Mouse (Mus musculus) hindbrain, embryonic 10.5 days (tissue): Measurements from ENCODE around the gene Tmbim6. TPM values are rescaled to one million over a fixed set of nuclear protein-coding genes. Genes with fewer than 3 reads are reported as not detected.
"Not testable (repeated sequence)": the region's sequence is repeated elsewhere in the genome, so short reads cannot be mapped to it uniquely, and the experiment has no call there.

ENCODE experiments used
- DNase-seq: peaks from one replicate; pipeline ENCODE4 v3.0.0-alpha.2; 2017; ENCODE audit warnings: low spot score
- H3K27ac ChIP-seq: fragments of 300-500 bp; sonication (generic); 2 replicates; pipeline ENCODE4 v1.5.1; 2016; ENCODE audit warnings: mild to moderate bottlenecking, moderate library complexity
- H3K27me3 ChIP-seq: fragments of 300-500 bp; sonication (generic); 2 replicates; pipeline ENCODE4 v1.6.1; 2016; ENCODE audit warnings: mild to moderate bottlenecking; ENCODE audit not compliant: poor library complexity, insufficient read depth, severe bottlenecking
- H3K36me3 ChIP-seq: fragments of 300-500 bp; sonication (generic); 2 replicates; pipeline ENCODE4 v1.6.1; 2016; ENCODE audit warnings: mild to moderate bottlenecking, moderate library complexity
- H3K4me1 ChIP-seq: fragments of 300-500 bp; sonication (generic); replicated peaks from 2 replicates; pipeline ENCODE4 v1.6.1; 2016; ENCODE audit warnings: mild to moderate bottlenecking
- H3K4me3 ChIP-seq: fragments of 300-500 bp; sonication (generic); 2 replicates; pipeline ENCODE4 v1.5.1; 2016; ENCODE audit warnings: mild to moderate bottlenecking, moderate library complexity
- H3K9me3 ChIP-seq: fragments of 300-500 bp; sonication (generic); 2 replicates; pipeline ENCODE4 v1.6.1; 2016; ENCODE audit warnings: mild to moderate bottlenecking, moderate library complexity
- WGBS: fragments of 180-500 bp; shearing (Covaris S2); methylation state at CpG from one replicate; pipeline ENCODE4 v1.1.7; 2016; 5-methylcytosine and 5-hydroxymethylcytosine counted together
- polyA plus RNA-seq: library from polyadenylated mRNA; unstranded; fragments of >200 nt; fragmentation: Nextera tagmentation; extraction: Ambion mirVana; gene quantifications from 2 replicates; pipeline ENCODE4 v1.2.1, GENCODE M21; 2016

Tmbim6 gene
- polyA plus RNA-seq, 1 experiment from 2014 or later = 284 TPM

- 3% methylated on average over 39 of the region's 39 CpGs for WGBS
- H3K27ac ChIP-seq = peak overlapping the region; percentile 94
- H3K27me3 ChIP-seq = peaks cover 19% of the 10 kb centered on the region
- peak overlapping the region; percentile 83 for H3K4me3 ChIP-seq
- no peaks in the 10 kb centered on the region for H3K9me3 ChIP-seq
- peaks cover 30% of the 10 kb centered on the region for H3K4me1 ChIP-seq
- DNase-seq = no peak
- H3K36me3 ChIP-seq = no peaks in the 10 kb centered on the region
Observed at GRCm38 (mm10) chr15:99369391-99370171, 23.1 kb upstream of the Tmbim6 start.

DNA sequence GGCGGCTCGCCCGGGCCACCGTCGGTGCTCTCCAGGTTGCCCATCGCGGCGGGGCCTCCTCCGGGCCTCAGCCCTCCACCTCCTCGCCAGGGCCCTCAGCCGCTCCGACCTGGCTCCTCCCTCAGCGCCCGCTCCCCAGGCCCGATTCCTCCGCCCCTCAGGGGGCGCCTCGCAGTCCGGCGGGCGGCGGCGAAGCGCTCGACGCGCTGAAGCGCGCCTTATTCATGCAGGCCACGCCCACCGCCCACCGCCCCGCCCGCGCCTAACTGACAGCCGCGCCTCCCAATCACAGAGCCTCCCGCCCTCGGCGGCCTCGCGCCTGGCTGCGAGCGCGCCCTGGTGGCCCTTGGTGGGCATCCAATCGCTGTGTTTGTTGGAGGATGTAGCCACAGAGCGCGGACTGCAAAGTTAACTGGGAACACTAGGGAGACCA lies 22.4 kb upstream of the Tmbim6 start, which contains the start of gene Fmnl3:
Gene Fmnl3 (minus strand): TSS at position 224 of the 433 bp plus-strand sequence.
- Histone ChIP-seq H3K36me3 (no peaks in the 10 kb centered on the region), H3K4me3 (peak within 1 kb of the TSS; percentile 83), H3K9me3 (no peaks in the 10 kb centered on the region), H3K4me1 (peaks cover 24% of the 10 kb centered on the region), H3K27me3 (peaks cover 19% of the 10 kb centered on the region), H3K27ac (peak within 1 kb of the TSS; percentile 94)
- peak; percentile 99 for DNase-seq
- under 1% methylated on average over 48 of the region's 48 CpGs for WGBS

GRCm38 (mm10) chr15:99371526-99372340 lies 20.9 kb upstream of the Tmbim6 start:
- Histone ChIP-seq H3K4me1 (peaks cover 24% of the 10 kb centered on the region), H3K27me3 (peaks cover 19% of the 10 kb centered on the region), H3K4me3 (no peak overlapping the region), H3K36me3 (no peaks in the 10 kb centered on the region), H3K9me3 (no peaks in the 10 kb centered on the region), H3K27ac (no peak overlapping the region)
- DNase-seq = no peak
- 90% methylated on average over 7 of the region's 7 CpGs for WGBS

GRCm38 (mm10) chr15:99372761-99373160 lies 19.9 kb upstream of the Tmbim6 start:
- WGBS = 85% methylated on average over 9 of the region's 9 CpGs
- no peak for DNase-seq
- peaks cover 19% of the 10 kb centered on the region for H3K27me3 ChIP-seq
- H3K27ac ChIP-seq = no peak overlapping the region
- peaks cover 24% of the 10 kb centered on the region for H3K4me1 ChIP-seq
- H3K9me3 ChIP-seq = no peaks in the 10 kb centered on the region
- no peak overlapping the region for H3K4me3 ChIP-seq
- no peaks in the 10 kb centered on the region for H3K36me3 ChIP-seq

DNA sequence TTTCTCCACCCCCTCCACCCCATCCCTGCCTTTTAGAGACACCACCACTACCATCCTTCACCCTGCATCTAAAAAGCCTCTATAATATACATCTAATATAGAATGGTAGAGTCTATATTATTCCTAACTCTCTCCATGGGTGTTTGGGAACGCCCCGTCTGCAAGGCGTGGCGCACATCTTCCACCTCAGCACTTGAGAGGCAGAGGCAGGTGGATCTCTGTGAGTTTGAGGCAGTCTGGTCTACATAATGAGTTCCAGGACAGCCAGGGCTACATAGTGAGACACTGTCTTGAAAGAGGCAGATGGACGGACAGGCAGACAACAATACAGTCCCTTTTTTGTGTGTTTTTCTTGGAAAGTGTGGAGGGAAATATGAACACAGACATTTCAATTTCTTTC lies 17.6 kb upstream of the Tmbim6 start:
- WGBS = 90% methylated on average over 5 of the region's 5 CpGs
- Histone ChIP-seq H3K4me3 (no peak overlapping the region), H3K9me3 (0 out of 2 replicates have a peak, but pooled peaks cover 4% of the 10 kb centered on the region), H3K4me1 (peaks cover 6% of the 10 kb centered on the region; the same call in 1 of the 2 replicates), H3K27me3 (peaks cover 14% of the 10 kb centered on the region), H3K27ac (no peak overlapping the region), H3K36me3 (no peaks in the 10 kb centered on the region)
- no peak for DNase-seq

GRCm38 (mm10) chr15:99375581-99375980 lies 17.1 kb upstream of the Tmbim6 start:
- 89% methylated on average over 3 of the region's 3 CpGs for WGBS
- Histone ChIP-seq H3K9me3 (0 out of 2 replicates have a peak, but pooled peaks cover 4% of the 10 kb centered on the region), H3K27me3 (peaks cover 14% of the 10 kb centered on the region), H3K36me3 (no peaks in the 10 kb centered on the region), H3K4me3 (no peak overlapping the region), H3K27ac (no peak overlapping the region), H3K4me1 (peaks cover 1% of the 10 kb centered on the region; the same call in 1 of the 2 replicates)
- no peak for DNase-seq

- no peak overlapping the region for H3K27ac ChIP-seq
- peaks cover 12% of the 10 kb centered on the region for H3K27me3 ChIP-seq
- WGBS = 91% methylated on average over 5 of the region's 5 CpGs
- 0 out of 2 replicates have a peak, but pooled peaks cover 4% of the 10 kb centered on the region for H3K9me3 ChIP-seq
- DNase-seq = no peak
- no peak overlapping the region for H3K4me3 ChIP-seq
- H3K4me1 ChIP-seq = no peaks in the 10 kb centered on the region
- H3K36me3 ChIP-seq = no peaks in the 10 kb centered on the region
Observed at GRCm38 (mm10) chr15:99376240-99376639, 16.4 kb upstream of the Tmbim6 start.

DNA sequence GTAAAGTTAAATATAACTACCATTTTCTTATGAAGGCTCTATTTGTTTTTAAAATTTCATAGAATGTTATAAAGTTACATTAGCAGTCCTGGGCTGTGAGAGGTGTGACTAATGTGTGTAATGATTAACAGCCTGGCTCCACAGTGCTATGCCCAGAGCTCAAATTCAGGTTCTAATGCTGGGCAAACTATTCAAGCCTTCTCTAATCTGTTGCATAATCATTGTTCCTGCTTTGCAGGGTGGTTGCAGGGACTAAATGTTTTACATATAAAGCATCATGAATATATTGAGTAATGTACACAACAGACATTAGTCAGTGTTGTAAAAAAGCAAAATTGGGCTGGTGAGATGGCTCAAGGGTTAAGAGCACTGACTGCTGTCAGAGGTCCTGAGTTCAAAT lies 9.8 kb upstream of the Tmbim6 start:
- no peak overlapping the region for H3K27ac ChIP-seq
- H3K27me3 ChIP-seq = no peaks in the 10 kb centered on the region
- no peaks in the 10 kb centered on the region for H3K4me1 ChIP-seq
- DNase-seq = no peak
- H3K9me3 ChIP-seq = 0 out of 2 replicates have a peak, but pooled peaks cover 4% of the 10 kb centered on the region
- H3K36me3 ChIP-seq = no peaks in the 10 kb centered on the region
- no peak overlapping the region for H3K4me3 ChIP-seq

GRCm38 (mm10) chr15:99384071-99384470 lies 8.6 kb upstream of the Tmbim6 start:
- Histone ChIP-seq H3K4me1 (no peaks in the 10 kb centered on the region), H3K27me3 (no peaks in the 10 kb centered on the region), H3K4me3 (no peak overlapping the region), H3K27ac (no peak overlapping the region), H3K9me3 (no peaks in the 10 kb centered on the region), H3K36me3 (no peaks in the 10 kb centered on the region)
- DNase-seq = no peak
- WGBS = 72% methylated on average over 6 of the region's 6 CpGs

GRCm38 (mm10) chr15:99386110-99386509 lies 6.6 kb upstream of the Tmbim6 start:
- H3K27ac ChIP-seq, H3K4me1 ChIP-seq: not testable (repeated sequence)
- WGBS = 69% methylated on average over 3 of the region's 3 CpGs

DNA sequence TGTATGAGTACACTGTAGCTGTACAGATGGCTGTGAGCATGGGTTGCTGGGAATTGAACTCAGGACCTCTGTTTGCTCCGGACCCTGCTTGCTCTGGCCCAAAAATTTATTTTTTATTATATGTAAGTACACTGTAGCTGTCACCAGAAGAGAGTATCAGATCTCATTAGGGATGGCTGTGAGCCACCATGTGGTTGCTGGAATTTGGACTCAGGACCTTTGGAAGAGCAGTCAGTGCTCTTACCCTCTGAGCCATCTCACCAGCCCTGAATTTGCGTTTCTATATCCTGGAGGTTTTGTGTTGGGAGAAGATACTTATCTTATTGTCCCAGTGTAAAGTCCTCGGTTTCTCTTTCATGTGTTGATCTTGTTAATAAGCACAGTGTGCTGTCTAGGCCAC lies 5.9 kb upstream of the Tmbim6 start:
- H3K4me3 ChIP-seq = no peak overlapping the region
- H3K9me3 ChIP-seq = no peaks in the 10 kb centered on the region
- WGBS = 82% methylated on average over 3 of the region's 3 CpGs
- no peak overlapping the region for H3K27ac ChIP-seq
- H3K4me1 ChIP-seq = peaks cover 3% of the 10 kb centered on the region; the same call in 1 of the 2 replicates
- no peaks in the 10 kb centered on the region for H3K36me3 ChIP-seq
- DNase-seq = no peak
- no peaks in the 10 kb centered on the region for H3K27me3 ChIP-seq

More at GRCm38 (mm10) chr15:99386110-99386509, 6.6 kb upstream of the Tmbim6 start:
- H3K27me3 ChIP-seq, H3K9me3 ChIP-seq, H3K36me3 ChIP-seq, DNase-seq, H3K4me3 ChIP-seq: not testable (repeated sequence)

DNA sequence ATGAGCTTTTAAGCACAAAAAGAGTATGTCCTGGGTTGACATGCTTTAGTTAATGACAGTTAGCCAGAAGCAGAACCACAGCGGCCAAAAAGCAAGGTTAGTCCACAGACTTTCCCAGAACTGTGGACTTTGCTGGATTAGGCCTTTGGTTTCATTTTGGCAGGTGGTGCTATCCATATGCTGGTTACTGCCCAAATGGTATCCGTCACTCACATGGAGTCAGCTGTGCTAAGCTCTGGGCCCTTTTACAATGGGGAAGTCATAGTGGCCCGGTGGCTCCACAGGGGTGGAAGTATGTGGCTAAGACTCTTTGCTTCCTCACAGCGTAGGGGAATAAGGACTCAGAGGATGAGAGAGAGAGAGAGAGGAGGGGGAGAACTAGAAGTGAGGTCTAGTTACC lies 4.7 kb upstream of the Tmbim6 start:
- H3K27me3 ChIP-seq = no peaks in the 10 kb centered on the region
- H3K36me3 ChIP-seq = no peaks in the 10 kb centered on the region
- 77% methylated on average over 4 of the region's 4 CpGs for WGBS
- H3K4me1 ChIP-seq = peaks cover 10% of the 10 kb centered on the region
- no peak for DNase-seq
- H3K4me3 ChIP-seq = no peak overlapping the region
- no peaks in the 10 kb centered on the region for H3K9me3 ChIP-seq
- no peak overlapping the region for H3K27ac ChIP-seq
